Mouse (Mus musculus): ENCODE data around the gene Smim24. TPM values are rescaled to one million over a fixed set of nuclear protein-coding genes. Genes with fewer than 3 reads are reported as not detected.

Gene Smim24
- polyA plus RNA-seq, 1 experiment, result 3,612 TPM

GRCm38 (mm10) chr10:81365672-81366476 is 27.0 kb upstream of the Smim24 start, which contains the start of gene 4930404N11Rik:
Gene 4930404N11Rik (minus strand): TSS chr10:81365816.
- Histone ChIP-seq H3K36me3 (ENCODE audit: control insufficient read depth, insufficient read depth, low read length) (no peaks in the 10 kb centered on the region; the same call in 1 of the 2 replicates), H3K4me1 (ENCODE audit: control insufficient read depth, insufficient read depth, low read length) (peaks cover 19% of the 10 kb centered on the region), H3K27ac (ENCODE audit: control insufficient read depth, insufficient read depth, low read depth, low read length) (peak within 1 kb of the TSS; percentile 85), H3K4me3 (ENCODE audit: control insufficient read depth, low read depth, low read length) (peak within 1 kb of the TSS; percentile 83), H3K27me3 (ENCODE audit: control insufficient read depth, insufficient read depth, low read length) (no peaks in the 10 kb centered on the region)
- TF ChIP-seq POLR2A (IDR thresholded peaks at IDR 0.05; ENCODE audit: control insufficient read depth, low read depth, low read length) (peak; percentile 80; the same call in 1 of the 2 replicates), CTCF (IDR thresholded peaks at IDR 0.05; ENCODE audit: control insufficient read depth, insufficient read depth, insufficient replicate concordance, low read depth, low read length) (no peak)

DNA sequence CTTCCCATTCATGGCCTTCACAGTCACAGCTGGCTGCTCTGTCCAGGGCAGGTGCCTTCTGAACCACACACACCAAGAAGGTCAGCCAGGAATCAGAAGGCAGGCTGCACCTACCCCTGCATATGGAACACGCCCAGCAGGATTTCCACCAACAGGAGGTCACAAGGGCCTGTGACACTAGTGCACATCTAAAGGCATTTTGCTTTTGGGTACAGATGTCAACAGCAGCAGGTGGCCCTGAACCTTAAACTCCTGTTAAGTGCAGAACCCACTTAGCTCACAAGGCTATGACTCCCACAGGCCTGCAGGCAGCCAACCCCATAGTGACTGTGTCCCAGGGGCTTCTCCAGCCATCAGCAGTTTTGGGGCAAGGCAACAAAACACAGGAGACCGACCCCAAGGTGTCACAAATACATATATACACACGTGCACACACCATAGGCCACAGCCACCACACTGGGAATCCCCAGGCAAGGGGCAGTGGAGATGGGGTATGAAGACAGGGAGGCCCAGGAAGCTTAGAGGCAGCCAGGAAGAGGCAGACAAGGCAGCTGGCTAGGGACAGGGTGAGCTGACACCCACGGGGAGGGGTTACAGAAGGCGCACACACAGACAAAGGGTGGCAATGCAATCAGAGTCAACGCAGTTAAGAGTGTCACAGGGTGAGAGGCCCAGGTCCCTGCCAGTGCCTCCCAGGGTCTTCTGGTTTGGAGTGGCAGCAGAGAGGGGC is 26.2 kb upstream of the Smim24 start:
- H3K27me3 ChIP-seq (ENCODE audit: control insufficient read depth, insufficient read depth, low read length), result no peaks in the 10 kb centered on the region
- TF ChIP-seq POLR2A (IDR thresholded peaks at IDR 0.05; ENCODE audit: control insufficient read depth, low read depth, low read length) (peak; percentile 29; the same call in 1 of the 2 replicates), CTCF (IDR thresholded peaks at IDR 0.05; ENCODE audit: control insufficient read depth, insufficient read depth, insufficient replicate concordance, low read depth, low read length) (no peak)
- H3K4me3 ChIP-seq (ENCODE audit: control insufficient read depth, low read depth, low read length), result peak overlapping the region; percentile 83
- no peaks in the 10 kb centered on the region; the same call in 1 of the 2 replicates for H3K36me3 ChIP-seq (ENCODE audit: control insufficient read depth, insufficient read depth, low read length)
- H3K4me1 ChIP-seq (ENCODE audit: control insufficient read depth, insufficient read depth, low read length), result peaks cover 19% of the 10 kb centered on the region
- peak overlapping the region; percentile 85 for H3K27ac ChIP-seq (ENCODE audit: control insufficient read depth, insufficient read depth, low read depth, low read length)

DNA sequence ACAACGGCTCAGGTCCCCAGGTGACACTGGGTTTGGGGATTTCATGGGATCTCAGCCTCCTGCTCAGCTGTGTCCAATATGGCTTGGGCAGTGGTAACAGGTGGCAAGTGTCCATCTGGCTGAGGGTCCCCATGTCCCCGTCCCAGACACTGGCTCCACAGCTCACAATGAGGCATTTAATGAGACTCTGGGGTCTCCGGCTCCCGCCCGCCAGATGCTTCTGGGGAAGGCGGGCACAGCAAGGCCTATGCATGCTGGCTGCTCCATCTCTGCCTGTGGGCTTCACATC is 25.7 kb upstream of the Smim24 start:
- Histone ChIP-seq H3K36me3 (ENCODE audit: control insufficient read depth, insufficient read depth, low read length) (no peaks in the 10 kb centered on the region; the same call in 1 of the 2 replicates), H3K27ac (ENCODE audit: control insufficient read depth, insufficient read depth, low read depth, low read length) (no peak overlapping the region), H3K27me3 (ENCODE audit: control insufficient read depth, insufficient read depth, low read length) (no peaks in the 10 kb centered on the region), H3K4me1 (ENCODE audit: control insufficient read depth, insufficient read depth, low read length) (peaks cover 19% of the 10 kb centered on the region), H3K4me3 (ENCODE audit: control insufficient read depth, low read depth, low read length) (no peak overlapping the region)
- TF ChIP-seq CTCF (IDR thresholded peaks at IDR 0.05; ENCODE audit: control insufficient read depth, insufficient read depth, insufficient replicate concordance, low read depth, low read length) (no peak), POLR2A (IDR thresholded peaks at IDR 0.05; ENCODE audit: control insufficient read depth, low read depth, low read length) (no peak)

DNA sequence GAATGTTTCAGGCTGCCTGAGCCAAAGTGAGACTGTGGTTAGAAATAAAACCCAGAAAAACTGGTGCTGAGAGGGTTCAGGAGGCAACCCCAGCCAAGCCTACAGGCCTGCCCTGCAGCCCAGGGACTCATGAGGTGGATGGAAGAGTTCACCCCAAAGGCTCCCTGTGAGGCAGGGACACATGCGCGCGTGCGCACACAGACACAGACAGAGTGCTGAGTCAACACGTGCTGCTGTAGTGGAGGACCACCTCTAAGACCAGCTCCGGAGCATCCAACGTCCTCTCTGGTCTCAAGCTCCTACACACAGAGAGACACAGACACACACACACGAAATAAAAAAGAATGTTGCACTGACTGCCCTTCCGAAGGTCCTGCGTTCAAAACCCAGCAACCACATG is 17.5 kb upstream of the Smim24 start:
- Histone ChIP-seq H3K27me3 (ENCODE audit: control insufficient read depth, insufficient read depth, low read length) (no peaks in the 10 kb centered on the region), H3K36me3 (ENCODE audit: control insufficient read depth, insufficient read depth, low read length) (no peaks in the 10 kb centered on the region), H3K27ac (ENCODE audit: control insufficient read depth, insufficient read depth, low read depth, low read length) (no peak overlapping the region), H3K4me1 (ENCODE audit: control insufficient read depth, insufficient read depth, low read length) (peaks cover 10% of the 10 kb centered on the region), H3K4me3 (ENCODE audit: control insufficient read depth, low read depth, low read length) (no peak overlapping the region)
- TF ChIP-seq POLR2A (IDR thresholded peaks at IDR 0.05; ENCODE audit: control insufficient read depth, low read depth, low read length) (no peak), CTCF (IDR thresholded peaks at IDR 0.05; ENCODE audit: control insufficient read depth, insufficient read depth, insufficient replicate concordance, low read depth, low read length) (no peak)

GRCm38 (mm10) chr10:81376561-81377361 is 16.1 kb upstream of the Smim24 start:
- no peak overlapping the region for H3K27ac ChIP-seq (ENCODE audit: control insufficient read depth, insufficient read depth, low read depth, low read length)
- H3K36me3 ChIP-seq (ENCODE audit: control insufficient read depth, insufficient read depth, low read length), result no peaks in the 10 kb centered on the region
- H3K4me1 ChIP-seq (ENCODE audit: control insufficient read depth, insufficient read depth, low read length), result peaks cover 10% of the 10 kb centered on the region
- no peaks in the 10 kb centered on the region for H3K27me3 ChIP-seq (ENCODE audit: control insufficient read depth, insufficient read depth, low read length)
- TF ChIP-seq CTCF (IDR thresholded peaks at IDR 0.05; ENCODE audit: control insufficient read depth, insufficient read depth, insufficient replicate concordance, low read depth, low read length) (no peak), POLR2A (IDR thresholded peaks at IDR 0.05; ENCODE audit: control insufficient read depth, low read depth, low read length) (no peak)
- peak overlapping the region; percentile 84 for H3K4me3 ChIP-seq (ENCODE audit: control insufficient read depth, low read depth, low read length)

GRCm38 (mm10) chr10:81377362-81377664 is 15.5 kb upstream of the Smim24 start:
- H3K27me3 ChIP-seq (ENCODE audit: control insufficient read depth, insufficient read depth, low read length), result no peaks in the 10 kb centered on the region
- peak overlapping the region; percentile 81; the same call in 1 of the 2 replicates for H3K27ac ChIP-seq (ENCODE audit: control insufficient read depth, insufficient read depth, low read depth, low read length)
- H3K4me1 ChIP-seq (ENCODE audit: control insufficient read depth, insufficient read depth, low read length), result peaks cover 10% of the 10 kb centered on the region
- peak overlapping the region; percentile 84 for H3K4me3 ChIP-seq (ENCODE audit: control insufficient read depth, low read depth, low read length)
- TF ChIP-seq CTCF (IDR thresholded peaks at IDR 0.05; ENCODE audit: control insufficient read depth, insufficient read depth, insufficient replicate concordance, low read depth, low read length) (no peak), POLR2A (IDR thresholded peaks at IDR 0.05; ENCODE audit: control insufficient read depth, low read depth, low read length) (no peak)
- H3K36me3 ChIP-seq (ENCODE audit: control insufficient read depth, insufficient read depth, low read length), result no peaks in the 10 kb centered on the region
